Mouse (Mus musculus) lung, adult 2 months (tissue): ENCODE results near the gene Gcsh. TPM values are rescaled to one million over a fixed set of nuclear protein-coding genes. Genes with fewer than 3 reads are reported as not detected.
A peak's percentile ranks its signal among the peaks of the same experiment; 100 is the strongest.

Source experiments
- DNase-seq: peaks from one replicate; pipeline ENCODE4 v3.0.0; 2022
- H3K4me1 ChIP-seq: fragments of 200-500 bp; 2 replicates; pipeline ENCODE4 v1.6.1; 2011; ENCODE audit warnings: low read length; ENCODE audit not compliant: control insufficient read depth, insufficient read depth
- H3K4me3 ChIP-seq: fragments of 200-500 bp; replicated peaks from 2 replicates; pipeline ENCODE3; 2011; ENCODE audit warnings: low read depth, mild to moderate bottlenecking, control low read depth, low read length; ENCODE audit errors: extremely low read depth
- CTCF ChIP-seq: fragments of 200-500 bp; IDR thresholded peaks from 2 replicates; pipeline ENCODE4 v1.5.1; 2011; ENCODE audit warnings: mild to moderate bottlenecking, low read length, control low read depth; ENCODE audit not compliant: insufficient read depth
- POLR2A ChIP-seq: fragments of 200-500 bp; IDR thresholded peaks from 2 replicates; pipeline ENCODE4 v1.6.1; 2011; ENCODE audit warnings: low read depth, mild to moderate bottlenecking, control low read depth, low read length, borderline replicate concordance; ENCODE audit errors: extremely low read depth
- whole genome bisulfite sequencing: fragments of 180-500 bp; shearing (Covaris S2); methylation state at CpG from one replicate; pipeline ENCODE4 v1.1.7; 2018; 5-methylcytosine and 5-hydroxymethylcytosine counted together
- polyA plus RNA-seq: library from polyadenylated mRNA; depleted of rRNA; stranded (reverse); fragments of >200 nt; gene quantifications from 2 replicates; pipeline ENCODE4 v1.2.3, GENCODE M21; 2012; rRNA removed

Gcsh gene
- 10.2 and 14.7 TPM in 2 replicates for polyA plus RNA-seq

DNA sequence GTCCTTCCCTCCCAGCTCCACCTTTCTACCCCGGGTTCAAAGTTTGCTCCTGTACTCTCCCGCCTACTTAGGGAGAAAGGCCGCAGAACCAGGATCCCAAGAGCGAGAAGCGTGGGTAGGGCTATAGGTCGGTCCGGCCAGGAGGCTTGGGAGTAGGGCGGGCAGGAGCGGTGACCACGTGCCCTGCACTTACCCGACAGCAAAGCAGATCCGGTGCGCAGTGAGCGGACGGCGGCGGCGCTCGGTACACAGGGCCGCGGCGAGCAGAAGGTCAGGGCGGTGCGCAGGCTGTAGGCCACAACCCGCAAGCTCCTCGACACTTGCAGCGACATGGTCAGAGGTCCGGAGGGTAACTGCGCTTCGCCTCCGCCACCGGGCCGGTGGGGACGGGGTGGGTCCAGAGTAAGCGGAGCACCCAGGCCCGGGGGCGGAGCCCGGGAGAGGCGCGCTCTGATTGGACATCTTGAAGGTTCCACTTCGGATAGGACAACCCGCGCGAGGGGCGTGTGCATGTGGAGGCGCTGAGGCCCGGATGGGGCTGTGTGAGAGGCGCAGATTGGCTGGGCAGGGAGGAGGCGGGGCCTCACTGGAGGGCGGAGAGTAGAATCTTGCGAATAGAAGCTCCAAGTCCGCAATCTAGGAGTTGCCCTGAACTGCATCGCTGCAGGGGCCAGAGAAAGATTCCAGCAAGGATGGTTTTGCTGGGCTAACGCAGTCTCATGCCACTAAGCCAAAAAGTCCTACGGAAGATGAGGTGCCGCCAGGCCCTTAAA is at the start of gene Gcsh:
Gcsh (minus strand) TSS at position 443 of the 773 bp plus-strand sequence.
- WGBS: under 1% methylated on average over 56 of the region's 56 CpGs
- peak; percentile 98 for DNase-seq

DNA sequence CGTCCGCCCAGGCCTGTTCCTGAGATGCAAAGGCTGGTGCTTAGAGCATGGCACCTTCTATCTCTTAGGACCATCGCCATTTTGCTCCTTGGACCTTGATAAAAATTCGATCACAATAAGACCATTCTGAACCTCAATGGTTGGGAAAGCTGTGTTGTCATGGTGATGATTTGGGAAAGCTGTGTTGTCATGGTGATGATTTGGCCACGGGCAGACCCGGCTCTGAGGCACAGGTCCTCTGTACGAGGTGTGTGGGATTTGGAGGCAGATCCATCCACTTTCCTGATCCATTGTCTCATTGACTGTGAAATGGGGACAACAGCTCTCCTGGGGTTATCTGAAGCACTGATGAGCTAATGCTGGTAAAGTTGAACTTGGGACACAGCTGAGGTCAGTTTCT is 46.5 kb upstream of the Gcsh start:
- TF ChIP-seq CTCF: no peak
- no peak for TF ChIP-seq POLR2A
- DNase-seq: no peak
- WGBS: 74% methylated on average over 7 of the region's 7 CpGs
- H3K4me3 ChIP-seq: no peak overlapping the region
- H3K4me1 ChIP-seq: no peaks in the 10 kb centered on the region

More for the DNA sequence above, at the start of gene Gcsh:
- peak within 1 kb of the TSS; percentile 86 for H3K4me3 ChIP-seq
- TF ChIP-seq CTCF (no peak), POLR2A (peak; percentile 78; the same call in 1 of the 2 replicates)
- H3K4me1 ChIP-seq: peaks cover 5% of the 10 kb centered on the region

DNA sequence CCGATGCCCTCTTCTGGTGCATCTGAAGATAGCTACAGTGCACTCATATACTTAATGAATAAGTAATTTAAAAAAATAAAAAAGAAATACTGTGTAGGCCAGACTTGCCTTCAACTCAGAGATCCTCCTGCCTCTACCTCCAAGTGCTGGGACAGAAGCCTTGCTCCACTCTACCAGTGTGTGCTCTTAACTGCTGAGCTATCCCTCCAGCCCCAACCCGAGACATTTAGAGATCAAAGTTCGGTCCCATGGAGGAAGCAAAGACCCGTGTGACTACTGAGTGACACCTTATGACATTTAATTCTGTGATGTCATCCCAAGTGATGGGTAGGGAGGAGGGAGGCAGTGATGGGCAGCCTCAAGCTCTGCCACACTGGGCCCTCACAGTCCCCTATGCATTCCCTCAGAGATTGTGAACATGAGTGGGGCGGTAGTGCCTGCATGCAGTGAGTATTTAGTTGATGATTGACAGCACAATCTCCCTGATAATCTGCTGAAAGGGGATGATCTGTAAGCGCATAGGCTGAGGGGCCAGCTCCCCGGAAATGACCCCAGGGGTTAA is 44.1 kb upstream of the Gcsh start:
- no peaks in the 10 kb centered on the region for H3K4me1 ChIP-seq
- DNase-seq: no peak
- H3K4me3 ChIP-seq: no peak overlapping the region
- TF ChIP-seq CTCF (no peak), POLR2A (no peak)
- WGBS: 76% methylated on average over 7 of the region's 7 CpGs

DNA sequence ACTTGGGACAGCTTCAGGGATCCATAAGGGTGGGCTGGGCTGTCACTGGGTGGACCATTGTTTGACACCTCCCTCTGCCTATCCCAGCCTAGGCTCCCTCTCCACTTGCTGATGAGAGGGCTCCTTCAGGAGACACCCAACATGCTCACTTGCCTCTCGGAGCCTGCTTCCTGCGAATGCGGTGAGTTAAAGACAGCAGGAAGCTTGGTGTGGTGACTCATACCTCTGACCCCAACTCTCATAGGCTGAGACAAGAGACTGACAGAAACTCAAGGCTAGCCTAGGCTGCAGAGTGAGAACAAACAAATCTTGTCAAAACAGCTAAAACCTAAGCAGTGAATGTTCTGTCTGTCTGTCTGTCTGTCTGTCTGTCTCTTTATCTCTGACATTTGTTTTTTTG is 40.1 kb upstream of the Gcsh start:
- no peaks in the 10 kb centered on the region for H3K4me1 ChIP-seq
- WGBS: 37% methylated on average over 3 of the region's 3 CpGs
- no peak for TF ChIP-seq POLR2A
- no peak for TF ChIP-seq CTCF
- no peak overlapping the region for H3K4me3 ChIP-seq
- no peak for DNase-seq

DNA sequence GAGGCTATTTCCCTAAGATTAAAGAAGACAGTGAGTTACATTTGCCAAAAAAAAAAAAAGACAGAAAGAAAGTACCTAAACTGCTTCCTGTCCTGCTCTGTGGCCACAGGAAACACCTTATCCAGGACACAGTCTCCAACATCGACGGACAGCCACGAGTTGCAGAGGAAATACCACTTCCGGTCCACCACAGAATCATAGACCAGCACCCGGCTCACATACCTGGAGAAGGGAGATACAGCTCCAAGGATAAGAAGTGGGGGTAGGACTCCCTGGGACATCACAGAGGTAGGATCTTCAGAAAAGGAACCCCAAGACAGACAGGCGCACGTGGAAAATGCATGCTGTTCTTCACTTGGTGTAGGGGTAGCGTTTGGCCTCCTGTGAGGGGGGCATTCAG is 39.3 kb upstream of the Gcsh start:
- Histone ChIP-seq H3K4me3 (no peak overlapping the region), H3K4me1 (no peaks in the 10 kb centered on the region)
- WGBS: 48% methylated on average over 8 of the region's 8 CpGs
- no peak for DNase-seq
- TF ChIP-seq POLR2A: no peak
- TF ChIP-seq CTCF: no peak

DNA sequence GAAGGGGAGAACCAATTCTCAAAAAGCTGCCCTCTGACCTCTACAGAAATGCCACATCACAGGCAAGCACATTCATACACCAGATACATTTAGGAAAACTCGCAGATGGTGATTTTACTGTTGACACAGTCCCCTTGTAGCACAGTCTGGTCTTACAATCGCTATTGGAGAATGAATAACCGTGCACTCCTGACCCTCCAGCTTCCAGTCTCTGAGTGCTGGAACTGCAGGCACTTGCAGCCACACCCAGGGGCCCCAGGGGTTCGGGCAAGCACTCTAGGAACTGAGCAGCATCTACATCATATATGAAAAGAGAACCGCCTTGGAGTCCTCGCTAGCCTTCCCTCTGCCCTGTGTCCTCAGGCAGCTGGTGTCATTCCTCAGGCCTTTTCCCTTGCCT is 38.1 kb upstream of the Gcsh start:
- WGBS: 50% methylated on average over 6 of the region's 6 CpGs
- DNase-seq: no peak
- H3K4me1 ChIP-seq: no peaks in the 10 kb centered on the region
- H3K4me3 ChIP-seq: no peak overlapping the region
- TF ChIP-seq POLR2A: no peak
- no peak for TF ChIP-seq CTCF

DNA sequence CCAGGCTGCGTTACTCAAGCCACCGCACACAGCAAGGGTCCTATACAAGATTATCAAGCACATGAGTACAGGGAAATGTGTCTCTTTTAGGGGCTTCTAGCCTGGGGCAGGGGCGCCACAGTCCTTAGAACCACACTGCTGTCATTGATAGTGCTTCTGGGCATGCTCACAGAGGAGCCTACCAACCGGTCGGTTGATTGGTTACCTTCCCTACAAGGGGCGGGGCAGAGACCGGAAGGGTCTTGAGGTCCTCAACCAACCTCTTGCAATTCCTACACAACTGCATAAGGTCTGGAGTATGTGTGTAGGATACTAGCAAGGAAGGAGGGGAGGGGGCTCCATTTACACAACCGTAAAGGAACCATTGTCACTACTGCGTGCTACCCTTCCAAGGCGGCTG is 35.3 kb upstream of the Gcsh start:
- no peaks in the 10 kb centered on the region for H3K4me1 ChIP-seq
- TF ChIP-seq POLR2A (no peak), CTCF (no peak)
- 89% methylated on average over 10 of the region's 10 CpGs for WGBS
- H3K4me3 ChIP-seq: no peak overlapping the region
- no peak for DNase-seq

DNA sequence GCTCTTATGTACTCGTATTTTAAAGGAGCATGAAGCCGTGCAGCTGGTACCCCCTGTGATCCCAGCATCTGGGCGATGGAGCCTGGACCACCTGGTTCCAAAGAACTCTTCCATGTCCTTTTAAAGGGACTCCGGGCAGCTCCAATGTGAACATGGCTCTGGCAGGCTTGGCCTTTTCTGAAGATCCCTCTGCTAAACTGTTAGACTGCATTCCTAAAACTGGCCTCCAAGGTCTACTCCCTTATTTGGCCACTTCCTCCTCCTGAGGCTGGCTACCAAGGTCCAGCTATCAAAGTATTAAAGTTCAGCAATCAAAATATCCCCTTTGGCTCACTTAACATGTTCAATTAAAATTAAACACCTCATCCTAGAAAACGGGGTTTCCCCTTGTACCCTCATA is 34.3 kb upstream of the Gcsh start:
- 85% methylated on average over 5 of the region's 5 CpGs for WGBS
- TF ChIP-seq POLR2A: no peak
- TF ChIP-seq CTCF: no peak
- H3K4me3 ChIP-seq: no peak overlapping the region
- H3K4me1 ChIP-seq: no peaks in the 10 kb centered on the region
- DNase-seq: no peak

DNA sequence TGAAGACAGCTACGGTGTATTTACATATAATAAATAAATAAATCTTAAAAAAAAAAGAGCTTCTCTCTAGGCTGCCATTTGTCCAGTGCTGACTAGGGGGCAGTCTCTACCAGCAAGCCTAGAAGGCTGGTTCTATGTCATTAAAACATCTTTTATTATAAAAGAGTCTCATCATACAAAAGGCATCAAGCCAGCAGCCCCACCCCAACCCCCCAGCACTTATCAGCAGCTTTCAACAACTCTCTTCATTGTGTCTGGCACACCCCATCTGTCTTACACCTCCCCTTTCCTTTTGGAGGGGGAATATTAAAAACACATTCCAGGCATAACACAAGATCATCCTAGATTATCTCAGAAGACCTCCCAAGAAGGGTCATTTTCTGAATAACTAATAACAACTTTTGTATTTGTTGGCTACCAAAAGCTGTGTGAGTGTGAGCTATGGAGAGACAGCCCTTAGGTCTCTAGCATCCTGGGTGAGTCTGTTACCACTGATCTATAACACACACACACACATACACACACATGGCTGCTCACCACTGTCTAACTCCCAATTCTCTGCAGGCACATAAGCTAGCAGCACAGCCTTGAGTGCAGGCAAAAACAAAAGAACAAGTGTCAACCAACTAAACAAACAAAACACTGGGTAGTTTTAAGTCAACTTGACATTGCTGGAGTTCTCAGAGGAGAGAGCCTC is 29.1 kb upstream of the Gcsh start:
- DNase-seq: no peak
- TF ChIP-seq CTCF (no peak), POLR2A (no peak)

More for the DNA sequence above, 29.1 kb upstream of the Gcsh start:
- no peak overlapping the region for H3K4me3 ChIP-seq
- H3K4me1 ChIP-seq: no peaks in the 10 kb centered on the region
- 38% methylated on average over 1 of the region's 1 CpGs for WGBS
